Mouse (Mus musculus): ENCODE measurements around the gene Rpl23a.

Gene Rpl23a

DNA sequence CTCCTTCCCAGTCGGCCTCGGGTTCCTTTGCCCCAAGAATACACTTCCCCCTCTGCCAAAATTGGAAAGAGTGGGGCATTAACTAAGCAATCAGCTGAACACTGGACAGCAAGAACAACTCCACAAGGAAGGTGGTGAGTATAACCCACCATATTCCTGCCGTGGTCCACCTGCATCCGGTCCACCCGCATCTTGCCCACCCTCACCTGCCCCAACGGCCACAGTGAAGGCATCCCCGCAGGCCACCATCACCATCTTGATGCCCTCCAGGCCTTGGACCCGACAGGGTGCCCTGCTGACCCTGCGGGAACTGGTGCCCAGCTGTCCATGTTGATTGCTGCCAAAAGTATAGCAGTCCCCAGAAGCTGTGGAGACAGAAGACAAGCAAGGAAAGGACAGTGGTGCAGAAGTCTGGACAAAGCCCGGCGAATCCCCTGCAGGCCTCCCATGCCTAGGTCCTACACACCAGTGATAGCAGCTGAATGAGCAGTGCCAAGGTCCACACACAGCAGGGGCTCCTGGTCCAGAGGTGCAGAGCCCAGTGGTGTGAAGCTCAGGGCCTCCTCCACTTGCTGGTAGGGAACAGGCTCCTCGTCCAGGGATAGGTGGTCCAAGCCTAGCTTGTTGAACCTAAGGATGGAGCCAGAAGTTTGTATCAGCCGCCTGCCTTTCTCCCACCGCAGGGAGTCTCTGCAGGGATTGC, 16.0 kb downstream of the Rpl23a start:
- DNase-seq (ENCODE audit: low spot score in 2 of 2): no peak

- DNase-seq (ENCODE audit: low spot score in 2 of 2): no peak
These were observed 16.7 kb downstream of the Rpl23a start for GRCm38 (mm10) chr11:78166640-78167039.

DNA sequence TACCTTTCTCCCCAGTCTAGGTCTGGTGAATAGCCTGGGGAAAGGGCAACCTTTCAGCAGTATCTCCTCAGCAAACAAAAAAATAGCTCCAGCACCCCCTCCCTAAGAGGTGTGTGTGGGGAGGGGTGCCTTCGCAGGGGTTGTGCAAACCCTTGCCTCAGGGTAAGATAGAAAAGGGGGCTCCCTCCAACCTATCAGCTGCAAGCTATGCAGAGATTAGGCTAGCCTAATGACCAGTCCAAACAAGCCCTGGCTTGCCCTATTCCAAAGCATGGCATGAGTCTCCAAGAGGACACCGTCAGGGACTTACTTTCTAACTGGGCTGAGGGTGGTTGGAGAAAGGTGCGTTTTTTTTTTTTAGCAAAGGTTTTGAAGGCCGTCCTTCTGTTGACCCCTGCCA, 17.2 kb downstream of the Rpl23a start:
- no peak for DNase-seq (ENCODE audit: low spot score in 2 of 2)

- peak in 1 of 2 experiments; percentile 67 for DNase-seq (ENCODE audit: low spot score in 2 of 2)
These were observed 17.6 kb downstream of the Rpl23a start for GRCm38 (mm10) chr11:78165761-78166109.

DNA sequence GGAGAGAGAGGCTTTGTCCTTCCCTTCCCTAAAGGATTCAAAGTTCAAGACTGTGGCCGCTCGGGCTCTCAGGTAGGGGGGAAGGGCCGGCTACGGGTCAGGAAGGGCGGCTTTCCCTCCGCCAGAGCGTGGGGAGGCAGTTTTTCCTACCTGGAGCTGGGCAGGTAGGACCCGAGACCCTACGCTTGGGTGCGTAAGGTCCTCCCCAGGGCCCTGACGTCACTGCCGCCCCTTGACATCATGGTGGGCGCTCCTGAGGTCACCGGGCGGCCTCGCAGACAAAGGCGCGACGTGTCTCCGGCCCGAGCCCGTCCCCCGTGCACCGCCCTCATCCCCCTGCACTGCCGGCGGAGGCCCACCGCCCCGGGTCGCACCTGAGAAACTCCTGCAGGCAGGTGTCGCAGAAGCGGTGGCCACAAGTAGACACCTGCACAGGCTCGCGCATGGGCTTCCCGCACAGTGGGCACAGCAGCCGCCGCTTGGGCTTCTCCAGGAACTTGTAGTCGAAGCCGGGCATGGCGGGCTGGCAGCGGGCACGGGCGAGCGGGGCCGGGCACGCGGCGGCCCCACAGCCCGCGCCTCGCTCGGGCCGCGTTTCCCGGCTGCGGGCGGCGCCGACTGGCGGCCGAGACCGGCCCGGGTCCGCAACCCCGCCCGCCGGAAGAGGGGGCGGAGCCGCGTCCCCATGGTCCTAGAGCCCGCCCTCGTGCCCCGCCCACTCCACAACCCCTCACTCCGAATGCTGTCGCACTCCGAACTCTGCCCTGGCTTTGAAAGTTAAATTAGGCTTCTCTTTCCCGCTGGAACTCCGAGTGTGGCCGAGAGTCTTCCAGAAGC, 18.2 kb downstream of the Rpl23a start, which contains the start of gene Traf4:
TSS of gene Traf4 (minus strand) at position 666 of the 837 bp plus-strand sequence.
- peak; percentile 76 to 80 for DNase-seq (ENCODE audit: low spot score in 2 of 2)

DNA sequence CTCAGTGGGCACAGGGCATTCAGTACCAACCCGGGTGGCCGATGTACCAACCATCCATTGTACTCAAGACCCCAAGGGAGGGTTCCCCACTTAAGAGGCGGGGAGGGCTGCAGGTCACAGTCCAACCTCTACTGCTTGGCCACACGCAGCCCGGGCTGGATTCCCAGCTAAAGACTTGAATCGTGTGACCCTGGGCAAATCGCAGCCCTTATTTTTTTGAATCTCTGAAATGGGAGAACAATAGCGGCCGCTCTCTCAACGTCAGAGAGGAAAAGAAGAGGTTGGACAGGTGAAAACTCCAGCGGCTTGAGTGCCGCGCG, 18.8 kb downstream of the Rpl23a start:
- DNase-seq (ENCODE audit: low spot score in 2 of 2): no peak

GRCm38 (mm10) chr11:78163681-78164603, 19.4 kb downstream of the Rpl23a start:
- peak in 1 of 2 experiments; percentile 68 for DNase-seq (ENCODE audit: low spot score in 2 of 2)

DNA sequence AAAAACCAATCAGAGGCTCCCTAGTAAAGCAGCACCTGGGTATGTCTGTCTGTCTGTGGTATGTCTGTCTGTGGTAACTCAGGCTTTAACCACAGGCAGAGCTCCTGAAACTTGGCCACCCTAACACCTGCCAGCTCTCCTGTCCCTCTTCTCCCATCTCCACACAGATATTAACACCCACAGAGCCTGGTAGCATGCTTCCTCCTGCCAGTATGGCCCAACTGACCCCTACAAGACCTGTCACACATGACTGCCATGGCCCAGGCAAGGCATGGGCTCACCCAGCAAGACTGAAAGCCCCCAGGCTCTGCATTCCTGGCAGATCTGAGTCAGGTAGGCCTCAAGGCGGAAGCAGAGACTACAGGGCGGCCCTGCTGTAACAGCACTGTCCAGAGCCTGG, 20.3 kb downstream of the Rpl23a start:
- DNase-seq (ENCODE audit: low spot score in 2 of 2): no peak

DNA sequence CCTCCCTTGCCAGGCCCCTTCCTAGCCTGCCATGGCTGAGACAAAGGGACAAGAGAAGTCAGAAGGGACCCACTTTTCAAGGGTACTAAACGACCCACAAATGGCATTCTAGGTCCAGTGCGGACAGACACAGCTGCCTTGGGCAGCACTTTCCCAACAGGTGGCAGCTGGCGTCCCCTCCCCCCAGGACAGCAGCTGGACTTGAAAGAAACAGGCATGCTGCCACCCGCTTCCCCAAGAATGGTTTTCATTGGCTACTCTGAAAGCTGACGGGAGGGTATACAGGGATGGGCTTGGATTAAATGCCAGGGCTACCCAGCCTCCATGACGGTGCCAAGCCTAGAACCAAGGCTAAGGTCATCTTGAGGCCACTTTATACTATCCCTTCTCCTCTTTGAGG, 20.9 kb downstream of the Rpl23a start:
- no peak for DNase-seq (ENCODE audit: low spot score in 2 of 2)

GRCm38 (mm10) chr11:78161968-78162367, 21.4 kb downstream of the Rpl23a start:
- DNase-seq (ENCODE audit: low spot score in 2 of 2): no peak

GRCm38 (mm10) chr11:78161169-78161568, 22.2 kb downstream of the Rpl23a start:
- no peak for DNase-seq (ENCODE audit: low spot score in 2 of 2)

DNA sequence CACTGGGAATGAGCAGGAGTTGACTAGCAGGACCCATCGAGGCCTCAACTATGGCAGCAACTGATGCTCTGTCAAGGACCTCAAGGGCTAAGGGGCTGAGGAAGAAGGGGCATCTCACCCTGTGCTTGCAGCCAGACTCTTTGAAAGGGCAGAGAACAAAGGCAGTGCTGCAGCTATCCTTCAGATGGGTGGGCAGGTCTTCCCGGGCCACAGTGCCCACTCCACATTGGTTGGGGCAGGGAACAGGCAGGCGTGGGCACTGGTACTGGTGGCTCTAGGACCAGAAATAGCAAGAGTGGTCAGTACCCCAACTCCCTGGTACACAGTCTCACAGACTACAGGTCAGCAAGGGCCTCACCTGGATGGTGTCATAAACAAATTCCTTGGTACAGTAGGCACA, 22.7 kb downstream of the Rpl23a start:
- DNase-seq (ENCODE audit: low spot score in 2 of 2): no peak

DNA sequence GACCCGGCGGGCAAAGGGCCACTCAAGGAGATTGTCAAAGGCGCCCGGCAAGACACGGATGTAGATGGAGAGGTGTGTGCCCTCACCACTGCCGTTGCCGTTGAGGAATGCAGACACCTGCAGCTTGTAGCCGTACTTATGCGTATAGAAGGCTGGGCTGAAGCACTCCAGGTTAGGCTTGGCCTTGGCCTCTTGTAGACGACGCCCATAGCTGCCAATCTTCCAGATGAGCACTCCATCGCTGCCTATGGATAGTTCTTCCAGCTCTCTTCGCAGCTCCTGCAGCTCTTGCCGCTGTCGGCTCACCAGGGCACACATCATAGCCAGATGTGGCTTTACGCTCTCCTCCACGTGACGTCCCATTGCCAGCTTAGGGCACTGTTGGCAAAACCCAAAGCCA, 23.2 kb downstream of the Rpl23a start:
- no peak for DNase-seq (ENCODE audit: low spot score in 2 of 2)

- no peak for DNase-seq (ENCODE audit: low spot score in 2 of 2)
These were observed 23.8 kb downstream of the Rpl23a start for GRCm38 (mm10) chr11:78159557-78159956.

DNA sequence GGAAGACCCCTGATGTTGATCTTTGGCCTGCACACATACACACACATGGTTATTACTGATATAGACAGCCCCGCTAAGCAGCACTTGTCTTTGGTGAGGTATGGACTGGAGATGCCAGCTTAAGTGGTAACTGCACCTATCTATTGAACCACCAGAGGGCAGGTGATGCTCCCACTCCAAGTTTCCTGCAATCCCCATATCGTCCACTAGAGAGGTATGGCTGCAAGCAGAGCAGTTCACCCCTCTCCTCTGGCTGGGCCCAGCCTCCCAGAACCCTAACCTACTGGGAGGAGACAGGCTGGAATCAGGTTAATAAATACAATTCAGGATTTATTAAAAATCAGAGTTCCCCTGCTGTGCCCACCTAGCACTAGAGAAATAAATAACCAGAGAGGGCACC, 24.3 kb downstream of the Rpl23a start:
- DNase-seq (ENCODE audit: low spot score in 2 of 2): peak; percentile 60 to 74

GRCm38 (mm10) chr11:78156156-78156699, 27.2 kb downstream of the Rpl23a start:
- no peak for DNase-seq (ENCODE audit: low spot score in 2 of 2)

DNA sequence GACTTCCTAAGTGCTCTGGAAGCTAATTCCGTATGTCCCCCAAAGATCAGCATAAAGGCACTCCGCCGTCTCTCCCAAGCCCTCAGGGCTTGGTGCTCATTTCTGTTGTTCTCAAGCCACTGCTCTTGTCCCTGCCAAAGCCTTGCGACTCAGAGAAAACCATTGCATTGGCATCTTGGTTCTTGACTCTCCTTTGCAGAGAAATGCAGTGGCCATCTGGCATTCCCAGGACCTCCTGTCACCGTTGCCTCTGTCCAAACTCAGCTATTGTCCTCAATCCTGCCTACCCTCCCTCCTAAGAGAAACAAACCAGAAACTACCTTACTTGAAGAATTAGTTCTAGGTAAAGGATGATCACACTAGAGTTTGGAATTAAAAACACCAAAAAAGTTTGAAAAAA, 27.7 kb downstream of the Rpl23a start:
- DNase-seq (ENCODE audit: low spot score in 2 of 2): no peak

DNA sequence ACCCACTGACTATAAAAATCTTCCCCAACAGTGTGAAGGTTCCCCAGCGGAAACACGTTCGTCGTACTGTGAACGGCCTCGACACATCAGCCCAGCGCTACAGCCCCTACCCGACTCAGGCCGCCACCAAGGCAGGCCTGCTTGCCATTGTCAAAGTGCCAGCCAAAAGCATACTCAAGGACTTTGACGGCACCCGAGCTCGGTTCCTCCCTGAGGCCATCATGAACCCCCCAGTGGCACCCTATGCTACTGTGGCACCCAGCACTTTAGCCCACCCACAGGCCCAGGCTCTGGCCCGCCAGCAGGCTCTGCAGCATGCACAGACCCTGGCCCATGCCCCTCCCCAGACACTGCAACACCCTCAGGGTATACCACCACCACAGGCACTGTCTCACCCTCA, 29.6 kb downstream of the Rpl23a start:
- no peak for DNase-seq (ENCODE audit: low spot score in 2 of 2)

- peak in 1 of 2 experiments; percentile 62 for DNase-seq (ENCODE audit: low spot score in 2 of 2)
These were observed 30.8 kb downstream of the Rpl23a start for GRCm38 (mm10) chr11:78152299-78153231.

- DNase-seq (ENCODE audit: low spot score in 2 of 2): no peak
These were observed 32.2 kb downstream of the Rpl23a start for GRCm38 (mm10) chr11:78151161-78151560.

All from urinary bladder, postnatal 36 days (tissue).